Mouse (Mus musculus) lung, adult 10 weeks (tissue): ENCODE measurements around the gene Defa28. TPM values are rescaled to one million over a fixed set of nuclear protein-coding genes. Genes with fewer than 3 reads are reported as not detected.

Source experiments
- polyA plus RNA-seq: library from polyadenylated mRNA; stranded (reverse); fragments of 350-450 nt; fragmentation: Illumina TruSeq; extraction: RNeasy Lipid Tissue Mini Kit (QIAGEN cat#74804); gene quantifications from one replicate; pipeline ENCODE4 v1.2.3, GENCODE M21; 2014; ENCODE audit warnings: low read depth, low replicate concordance; ENCODE audit not compliant: insufficient read depth

Gene Defa28
- polyA plus RNA-seq: not detected

DNA sequence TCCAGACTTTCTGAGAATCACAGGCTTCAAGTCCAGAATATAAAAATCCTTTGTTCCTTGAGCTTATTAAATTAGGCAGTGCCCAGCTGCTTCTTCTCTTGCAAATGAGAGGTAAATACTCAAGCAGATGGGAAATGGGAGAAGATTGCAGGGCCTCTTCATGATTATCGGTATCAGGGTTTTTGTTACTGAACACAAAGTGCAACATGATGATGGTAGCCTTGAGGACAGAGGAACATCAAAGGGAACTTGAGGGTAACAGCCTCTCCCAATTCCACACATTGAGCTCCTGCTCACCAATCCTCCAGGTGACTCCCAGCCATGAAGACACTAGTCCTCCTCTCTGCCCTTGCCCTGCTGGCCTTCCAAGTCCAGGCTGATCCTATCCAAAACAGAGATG lies at the start of gene Defa28:
Gene Defa28 (plus strand): TSS at position 301 of the 400 bp plus-strand sequence.

DNA sequence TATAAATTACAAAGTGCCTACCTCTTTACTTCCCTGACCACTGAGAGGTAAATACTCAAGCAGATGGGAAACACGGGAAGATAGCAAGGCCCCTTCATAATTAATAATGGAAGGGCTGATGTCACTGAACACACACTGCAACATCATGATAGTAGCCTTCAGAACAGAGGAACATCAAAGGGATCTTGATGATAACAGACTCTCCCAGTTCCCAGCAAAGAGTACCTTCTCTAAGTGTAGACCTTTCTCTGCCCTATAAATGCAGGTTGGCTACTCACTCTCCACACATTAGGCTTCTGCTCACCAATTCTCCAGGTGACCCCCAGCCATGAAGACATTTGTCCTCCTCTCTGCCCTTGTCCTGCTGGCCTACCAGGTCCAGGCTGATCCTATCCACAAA lies 17.7 kb upstream of the Defa28 start, which contains the start of gene Defa37:
Gene Defa37 (plus strand): TSS at position 301 of the 400 bp plus-strand sequence.

DNA sequence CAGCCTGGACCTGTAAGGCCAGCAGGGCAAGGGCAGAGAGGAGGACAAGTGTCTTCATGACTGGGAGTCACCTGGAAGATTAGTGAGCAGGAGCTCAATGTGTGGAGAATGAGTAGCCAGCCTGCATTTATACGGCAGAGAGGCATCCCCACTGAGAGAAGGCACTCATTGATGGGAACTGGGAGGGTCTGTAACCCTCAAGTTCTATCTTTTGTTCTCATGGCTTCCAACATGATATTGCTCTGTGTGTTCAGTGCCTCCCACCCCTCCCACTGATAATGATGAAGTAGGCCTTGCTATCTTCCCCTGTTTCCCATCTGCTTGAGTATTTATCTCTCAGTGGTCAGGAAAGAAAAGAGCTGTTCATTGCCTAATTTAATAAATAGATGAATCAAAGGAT lies 11.6 kb downstream of the Defa28 start, which contains the start of gene Gm7861:
Gene Gm7861 (minus strand): TSS at position 101 of the 400 bp plus-strand sequence.

DNA sequence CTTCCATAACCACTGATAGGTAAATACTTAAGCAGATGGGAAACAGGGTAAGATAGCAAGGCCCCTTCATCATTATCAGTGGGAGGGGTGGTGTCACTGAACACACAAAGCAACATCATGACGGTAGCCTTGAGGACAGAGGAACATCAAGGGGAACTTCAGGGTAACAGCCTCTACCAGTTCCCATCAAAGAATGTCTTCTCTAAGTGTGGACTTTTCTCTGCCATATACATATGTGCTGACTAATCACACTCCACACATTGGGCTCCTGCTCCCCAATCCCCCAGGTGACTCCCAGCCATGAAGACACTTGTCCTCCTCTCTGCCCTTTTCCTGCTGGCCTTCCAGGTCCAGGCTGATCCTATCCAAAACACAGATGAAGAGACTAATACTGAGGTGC lies 35.1 kb downstream of the Defa28 start, which contains the start of gene Defa26:
Gene Defa26 (plus strand): TSS at position 301 of the 400 bp plus-strand sequence.

Other genes starting within 250 kb of the Defa28 start
- gene Defa2, start 204.5 kb upstream of the Defa28 start, polyA plus RNA-seq: not detected
- gene Defa33, start 191.2 kb upstream of the Defa28 start, polyA plus RNA-seq: not detected
- gene Defa36, start 155.6 kb upstream of the Defa28 start, polyA plus RNA-seq: not detected
- gene Gm7849, start 126.4 kb upstream of the Defa28 start, polyA plus RNA-seq: not detected
- not detected for gene Defa20, start 73.7 kb upstream of the Defa28 start, polyA plus RNA-seq
- not detected for gene Defa32, start 54.0 kb upstream of the Defa28 start, polyA plus RNA-seq
- not detected for gene Defa37, start 17.6 kb upstream of the Defa28 start, polyA plus RNA-seq
- not detected for gene Gm7861, start 11.5 kb downstream of the Defa28 start, polyA plus RNA-seq
- gene Defa26, start 35.2 kb downstream of the Defa28 start, polyA plus RNA-seq: not detected
- gene Defa17, start 72.8 kb downstream of the Defa28 start, polyA plus RNA-seq: not detected
- gene Defa34, start 82.8 kb downstream of the Defa28 start, polyA plus RNA-seq: not detected
- gene AY761184, start 120.6 kb downstream of the Defa28 start, polyA plus RNA-seq: not detected
- not detected for gene Defa24, start 151.5 kb downstream of the Defa28 start, polyA plus RNA-seq
- gene Defb50, start 240.5 kb downstream of the Defa28 start, polyA plus RNA-seq: not detected